Mouse (Mus musculus) spleen, postnatal 10 days (tissue): ENCODE data around the gene Plxnb2.

Experiments
- DNase-seq, 2 experiments: peaks; one replicate each; pipeline ENCODE4 v3.0.0; 2021 to 2022; ENCODE audit warnings: low spot score in 2 of 2

Plxnb2 gene

DNA sequence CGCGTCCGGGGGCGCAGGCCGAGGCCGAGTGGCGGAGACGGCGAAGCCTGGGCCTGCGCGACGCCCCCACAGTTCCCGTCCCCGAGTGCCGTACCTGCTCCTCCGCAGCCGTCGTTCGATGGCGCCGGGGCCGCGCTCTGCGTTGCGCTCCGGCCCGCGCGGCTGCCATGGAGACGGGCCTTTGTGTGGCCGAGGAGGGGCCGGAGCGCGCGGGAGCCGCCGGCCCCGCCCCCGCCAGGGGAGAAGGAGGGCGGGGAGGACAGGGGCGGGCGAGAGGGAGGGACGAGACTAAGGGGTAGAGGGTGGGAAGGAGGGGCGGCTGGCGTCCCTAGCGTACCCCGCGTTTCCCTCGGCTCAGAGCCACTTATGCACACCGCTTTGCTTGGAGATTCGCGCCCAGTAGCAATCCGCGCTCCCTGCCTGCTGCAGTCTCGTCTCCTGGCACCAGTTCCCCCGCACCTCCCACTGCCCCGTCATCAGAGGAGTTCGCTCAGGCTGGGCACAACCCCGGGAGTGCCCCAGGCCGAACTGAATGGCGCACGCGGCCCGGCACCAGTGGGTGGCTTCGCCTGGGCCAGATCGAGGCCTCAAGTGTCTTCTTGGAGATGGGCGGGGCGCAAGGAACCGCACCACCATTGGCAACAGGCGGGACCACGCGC lies at the start of gene Plxnb2:
TSS of gene Plxnb2 (minus strand) at position 218 of the 659 bp plus-strand sequence.
- DNase-seq, result peak in 1 of 2 experiments; percentile 47

- peak; percentile 27 to 32 for DNase-seq
These were observed 35.1 kb upstream of the Plxnb2 start for GRCm38 (mm10) chr15:89215611-89216233.

DNA sequence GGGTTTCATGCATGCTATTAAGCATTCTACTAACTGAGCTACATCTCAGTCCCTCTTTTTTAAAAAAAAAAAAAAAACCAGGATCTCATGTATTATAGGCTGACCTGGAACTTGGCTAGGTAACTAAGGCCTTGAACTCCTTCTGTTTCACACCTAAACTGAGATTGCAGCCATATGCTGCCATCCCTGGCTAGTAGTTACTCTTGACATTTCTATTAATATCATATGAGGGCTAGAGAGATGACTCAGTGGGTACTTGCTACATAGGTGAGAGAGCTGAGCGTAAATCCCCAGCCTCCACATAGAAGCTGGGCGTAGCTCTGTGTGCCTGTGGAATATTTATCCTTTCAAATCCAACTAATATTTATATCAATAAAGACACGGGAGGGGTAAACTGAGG lies 34.4 kb upstream of the Plxnb2 start:
- DNase-seq, result no peak

DNA sequence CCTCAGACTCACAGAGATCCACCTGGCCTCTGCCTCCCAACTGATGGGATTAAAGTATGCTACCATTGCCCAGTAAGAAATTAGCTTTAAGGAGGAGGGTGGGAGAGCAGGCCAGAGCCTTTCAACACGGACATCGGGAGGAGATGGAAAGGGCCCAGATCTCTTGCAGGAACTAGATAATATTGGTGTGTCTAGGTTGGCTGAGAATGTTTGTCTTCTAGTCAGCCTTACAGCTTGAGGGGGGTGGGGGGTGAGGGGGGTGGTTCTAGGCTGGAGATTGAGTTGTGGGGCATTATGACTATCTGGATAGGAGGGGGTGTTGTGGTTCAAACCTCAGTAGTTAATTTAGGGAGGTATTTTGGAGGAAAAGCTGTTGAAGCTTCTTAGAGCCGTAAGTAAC lies 32.9 kb upstream of the Plxnb2 start:
- peak in 1 of 2 experiments; percentile 12 for DNase-seq

DNA sequence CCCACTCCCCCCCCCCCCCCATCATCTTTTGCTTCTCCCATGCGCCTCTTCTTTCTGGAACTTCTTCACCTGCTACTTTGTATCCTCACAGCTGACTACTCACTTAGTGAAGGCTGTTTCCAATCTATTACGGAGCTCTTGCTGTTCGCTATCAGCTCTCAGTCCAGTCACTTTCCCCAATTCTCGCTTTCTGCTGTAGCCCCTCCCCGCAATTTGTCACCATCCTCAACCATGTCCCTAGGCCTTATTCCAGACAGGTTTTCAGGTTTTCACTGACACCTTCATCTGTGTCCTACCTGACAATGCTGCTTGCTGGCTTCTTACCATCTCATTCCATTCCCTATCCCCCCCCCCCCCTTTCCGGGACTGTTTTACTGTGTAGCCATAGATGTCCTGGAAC lies 31.9 kb upstream of the Plxnb2 start:
- DNase-seq, result peak in 1 of 2 experiments; percentile 14

- peak; percentile 56 to 65 for DNase-seq
These were observed 31.3 kb upstream of the Plxnb2 start for GRCm38 (mm10) chr15:89211716-89212461.

DNA sequence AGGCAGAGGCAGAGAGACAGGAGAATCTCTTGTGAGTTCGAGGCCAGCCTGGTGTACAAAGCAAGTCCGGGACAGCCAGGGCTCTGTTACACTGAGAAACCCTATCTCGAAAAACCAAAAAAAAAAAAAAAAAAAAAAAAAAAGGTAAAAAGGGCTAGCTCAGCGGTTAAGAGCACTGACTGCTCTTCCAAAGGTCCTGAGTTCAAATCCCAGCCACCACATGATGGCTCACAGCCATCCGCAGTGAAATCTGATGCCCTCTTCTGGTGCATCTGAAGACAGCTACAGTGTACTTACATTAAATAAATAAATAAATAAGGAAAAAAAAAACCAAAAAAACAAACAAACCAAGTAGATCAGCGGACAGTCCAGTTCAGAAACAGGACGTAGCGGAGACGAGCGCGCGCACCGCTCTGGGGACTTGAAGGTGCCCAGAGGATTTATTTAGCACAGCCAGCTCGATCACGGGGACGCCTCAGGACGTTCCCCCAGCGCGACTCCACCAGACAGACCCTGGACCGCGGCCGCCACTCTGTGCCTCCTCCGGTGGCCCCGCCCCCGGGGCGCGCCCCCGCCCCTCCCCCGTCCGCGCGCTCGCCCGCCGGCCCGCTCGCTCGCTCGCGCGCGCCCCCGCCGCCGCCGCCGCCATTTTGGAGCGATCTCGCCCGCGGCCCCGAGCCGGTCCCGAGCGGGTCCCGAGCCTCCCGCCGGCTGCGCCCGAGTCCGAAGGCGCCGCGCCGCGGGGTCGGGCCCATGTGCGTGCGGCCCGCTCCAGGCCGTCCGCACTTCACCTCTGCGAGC lies 30.5 kb upstream of the Plxnb2 start, which contains the start of gene Ppp6r2:
TSS of gene Ppp6r2 (plus strand) at position 639 of the 801 bp plus-strand sequence.
- peak; percentile 84 to 90 for DNase-seq

DNA sequence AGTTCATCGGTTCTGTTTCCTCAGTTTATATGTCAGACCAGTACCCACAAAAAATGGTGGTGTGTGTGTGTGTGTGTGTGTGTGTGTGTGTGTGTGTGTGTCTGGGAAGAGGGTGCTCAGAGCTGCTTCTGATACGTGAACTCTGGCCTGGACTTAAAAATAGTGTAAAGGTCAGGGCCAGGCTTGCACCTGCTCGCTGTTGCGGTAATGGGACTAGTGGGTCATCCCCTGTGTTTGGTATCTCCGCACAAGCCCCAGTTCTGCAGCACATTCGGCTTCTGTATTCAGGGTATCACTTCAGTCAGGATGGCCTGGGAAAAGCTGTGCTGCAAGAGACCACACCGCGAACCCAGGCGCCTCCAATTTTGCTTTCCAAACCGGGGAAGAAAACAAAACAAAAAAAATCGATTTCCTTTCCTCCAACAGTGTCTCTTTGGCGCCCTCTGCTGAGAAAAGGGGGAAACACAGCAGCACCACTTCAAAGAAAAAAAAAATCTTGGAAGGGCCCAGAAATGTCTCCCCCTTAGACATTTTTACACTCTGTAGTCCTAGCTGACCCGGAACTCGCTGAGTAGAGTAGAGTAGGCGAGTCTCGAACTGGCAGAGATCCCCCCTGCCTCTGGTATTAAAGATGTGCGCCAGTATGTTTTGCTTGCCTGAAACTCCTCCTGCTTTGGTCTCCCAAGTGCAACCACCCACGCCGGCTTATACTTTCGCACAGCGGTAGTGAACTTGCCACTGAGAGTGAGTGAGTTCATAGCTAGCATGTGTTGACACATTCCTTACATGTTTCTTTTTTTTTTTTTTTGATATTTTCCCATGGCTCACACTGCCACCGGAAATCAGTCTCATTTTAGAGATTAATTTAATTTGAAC lies 29.5 kb upstream of the Plxnb2 start:
- peak; percentile 90 to 94 for DNase-seq

GRCm38 (mm10) chr15:89207457-89207856 lies 26.9 kb upstream of the Plxnb2 start:
- no peak for DNase-seq

DNA sequence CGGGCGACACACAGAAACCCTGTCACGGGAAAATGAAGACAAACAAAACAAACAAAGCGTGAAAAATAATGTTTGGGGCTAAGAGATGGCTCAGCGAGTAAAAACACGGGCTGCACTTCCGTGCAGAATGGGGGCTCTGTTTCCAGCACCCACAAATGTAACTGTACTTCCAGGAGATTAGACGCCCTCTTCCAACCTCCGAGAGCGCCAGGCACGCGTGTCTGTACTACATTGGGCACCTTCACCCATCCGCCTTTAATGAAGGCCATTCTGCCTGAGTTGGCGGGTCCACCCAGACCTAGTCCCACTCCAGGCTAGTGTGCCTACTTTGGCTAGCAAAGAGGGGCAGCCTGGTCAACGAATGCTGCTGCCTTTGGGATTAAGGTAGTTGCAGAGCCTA lies 16.5 kb upstream of the Plxnb2 start:
- DNase-seq, result no peak

DNA sequence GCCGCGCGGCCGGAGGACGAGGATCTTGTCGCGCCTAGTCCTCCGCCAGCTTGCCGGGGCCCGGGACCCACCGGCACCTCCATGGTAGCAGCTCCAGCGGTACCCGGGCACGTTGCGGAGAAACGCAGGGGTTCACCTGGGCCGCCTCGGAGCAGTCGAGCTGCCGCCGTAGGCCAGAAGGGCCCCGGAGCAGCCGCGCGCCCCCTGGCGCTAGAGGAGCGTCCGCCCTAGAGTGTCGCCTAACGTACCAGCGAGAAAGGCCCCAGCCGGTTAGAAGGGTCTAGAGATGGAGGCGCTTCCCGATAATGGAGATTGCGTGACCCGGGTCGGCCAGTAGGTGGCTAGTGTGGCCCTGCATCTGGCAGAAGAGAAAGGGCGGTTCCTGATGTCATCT lies 15.7 kb upstream of the Plxnb2 start, which contains the start of gene Dennd6b:
TSS of gene Dennd6b (minus strand) at position 184 of the 394 bp plus-strand sequence.
- DNase-seq, result peak; percentile 93 to 98

DNA sequence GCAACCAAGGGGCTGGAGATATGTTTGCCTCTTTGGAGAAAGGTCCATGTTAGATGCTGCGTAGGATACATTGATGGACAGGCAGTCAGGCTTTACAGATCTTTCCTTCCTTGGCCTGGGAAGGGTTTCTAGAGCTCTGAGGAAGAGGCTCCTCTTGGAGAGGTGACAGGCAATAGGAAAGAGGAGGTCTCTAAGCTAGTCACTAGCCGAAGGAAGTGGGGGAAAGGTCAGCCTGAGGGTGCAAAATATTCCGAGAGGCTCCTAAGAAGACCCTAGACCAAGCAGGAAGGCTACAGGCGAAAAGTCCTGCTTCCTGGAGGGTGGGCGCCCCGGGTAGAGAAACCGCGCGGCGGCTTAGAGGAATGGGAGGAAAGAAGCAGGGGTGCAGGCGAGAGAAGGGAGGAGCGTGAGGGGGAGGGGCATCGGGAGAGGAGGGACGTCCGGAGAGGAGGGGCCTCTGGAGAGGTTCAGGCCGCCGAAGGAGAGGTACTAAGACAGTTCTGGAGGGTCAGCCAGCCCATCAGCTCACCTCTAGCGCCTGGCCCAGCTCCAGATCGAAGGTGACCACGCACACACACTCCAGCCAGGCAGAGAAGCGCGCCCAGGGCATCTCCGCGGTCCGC lies 15.2 kb upstream of the Plxnb2 start:
- peak; percentile 86 to 94 for DNase-seq

DNA sequence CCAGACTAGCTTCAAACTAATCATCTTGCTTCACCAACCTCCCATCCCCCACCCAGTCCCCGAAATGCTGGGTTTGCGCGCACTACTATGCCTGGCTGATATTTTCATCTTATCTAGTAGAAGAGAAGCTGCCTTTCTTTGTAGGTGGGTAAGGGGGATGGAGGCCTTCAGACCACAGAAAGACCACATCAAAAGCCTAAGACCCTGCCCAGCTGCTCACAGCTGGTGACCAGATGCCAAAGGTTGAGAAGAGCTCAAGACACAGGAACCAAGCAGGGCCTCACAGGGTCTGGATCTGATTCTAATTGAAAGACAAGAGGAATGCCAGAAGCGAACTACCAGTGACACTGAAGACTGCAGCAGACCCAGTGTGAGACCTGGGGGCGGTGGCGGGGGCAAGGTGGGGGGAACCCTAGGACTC lies 14.7 kb upstream of the Plxnb2 start:
- no peak for DNase-seq

- DNase-seq, result no peak
These were observed 4.3 kb upstream of the Plxnb2 start for GRCm38 (mm10) chr15:89184937-89185227.

- DNase-seq, result no peak
These were observed 3.8 kb upstream of the Plxnb2 start for GRCm38 (mm10) chr15:89184141-89184936.

GRCm38 (mm10) chr15:89182842-89183241 lies 2.3 kb upstream of the Plxnb2 start:
- DNase-seq, result no peak

- DNase-seq, result peak in 1 of 2 experiments; percentile 17
These were observed 1.7 kb upstream of the Plxnb2 start for GRCm38 (mm10) chr15:89182328-89182741.

- no peak for DNase-seq
These were observed 1.1 kb upstream of the Plxnb2 start for GRCm38 (mm10) chr15:89181561-89182270.

GRCm38 (mm10) chr15:89180081-89180541 lies 477 bp downstream of the Plxnb2 start:
- DNase-seq, result no peak
